Mouse (Mus musculus) megakaryocyte-erythroid progenitor cell, adult 5 weeks (primary cell): ENCODE data around the gene Rab13. TPM values are rescaled to one million over a fixed set of nuclear protein-coding genes. Genes with fewer than 3 reads are reported as not detected.

Experiments used
- polyA plus RNA-seq: library from polyadenylated mRNA; stranded (reverse); fragments of >175 nt; gene quantifications from 2 replicates; pipeline ENCODE4 v1.2.3, GENCODE M21; 2012

Gene Rab13
- polyA plus RNA-seq: 3.8 and 4.4 TPM in 2 replicates

DNA sequence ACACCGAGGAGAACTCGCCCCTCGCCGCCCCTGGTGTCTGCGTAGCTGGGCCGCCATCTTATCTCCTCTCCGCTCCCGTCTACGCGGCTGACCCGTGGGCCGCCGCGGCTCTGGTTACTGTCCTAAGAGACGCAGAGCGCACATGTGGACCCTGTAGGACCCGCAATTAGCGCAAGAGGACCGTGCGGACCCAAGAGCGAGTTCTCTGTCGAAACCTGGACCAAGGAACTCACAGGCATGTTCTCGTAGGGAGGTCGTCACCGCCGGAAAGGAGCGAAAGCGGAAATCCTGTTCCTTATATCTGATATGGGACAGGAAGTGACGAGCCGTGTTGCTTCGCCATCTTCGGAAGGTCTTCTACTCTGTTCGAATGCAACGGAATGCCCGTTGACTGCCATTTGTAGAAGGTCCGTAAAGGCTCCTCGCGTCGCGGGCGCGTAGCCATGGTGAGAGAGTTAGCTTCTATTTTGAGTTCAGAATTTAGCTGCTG lies at the start of gene Rab13, which contains the start of gene Rps27:
Gene Rab13, plus strand, starts transcription at position 319 of the 490 bp plus-strand sequence.
Gene Rps27, minus strand, starts transcription at position 275 of the 490 bp plus-strand sequence.

DNA sequence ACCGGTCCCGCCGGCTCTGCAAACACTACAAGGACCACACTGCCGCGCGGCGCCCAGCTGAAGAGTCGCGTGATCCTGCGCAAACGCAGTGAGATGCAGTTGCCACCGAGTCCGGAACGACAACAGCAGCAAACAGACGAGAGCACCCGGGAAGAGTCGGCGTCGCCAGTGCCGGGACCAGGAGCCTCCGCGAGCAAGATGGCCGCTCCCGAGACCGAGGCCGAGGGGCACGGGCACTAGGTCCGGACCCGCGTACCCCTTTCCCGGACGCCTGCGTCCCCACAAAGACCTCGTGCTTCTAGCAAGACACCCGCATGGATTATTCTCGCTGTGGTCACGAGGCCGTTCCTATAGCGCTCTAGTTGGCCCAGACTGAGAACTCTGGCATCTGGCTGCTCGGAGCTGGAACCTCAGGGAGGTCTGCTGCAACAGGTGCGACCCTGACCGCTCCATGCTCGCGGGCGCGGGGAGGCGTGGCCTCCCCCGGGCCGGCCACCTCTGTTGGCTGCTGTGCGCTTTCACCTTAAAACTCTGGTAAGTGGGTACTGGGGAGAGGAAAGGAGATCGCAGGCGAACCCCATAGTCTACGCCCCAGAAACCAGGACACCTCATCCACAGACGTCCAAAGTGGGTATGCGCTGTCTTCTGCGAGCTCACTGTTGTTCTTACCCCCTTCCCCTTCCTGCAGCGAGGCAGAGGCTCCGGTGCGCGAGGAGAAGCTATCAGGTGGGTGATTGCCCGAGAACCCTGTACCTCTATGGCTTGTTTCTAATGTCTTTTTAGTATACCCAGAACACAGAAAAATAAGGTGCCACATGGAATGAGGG lies 18.2 kb downstream of the Rab13 start, which contains the start of gene Jtb:
Gene Jtb, plus strand, starts transcription at position 91 of the 827 bp plus-strand sequence.

DNA sequence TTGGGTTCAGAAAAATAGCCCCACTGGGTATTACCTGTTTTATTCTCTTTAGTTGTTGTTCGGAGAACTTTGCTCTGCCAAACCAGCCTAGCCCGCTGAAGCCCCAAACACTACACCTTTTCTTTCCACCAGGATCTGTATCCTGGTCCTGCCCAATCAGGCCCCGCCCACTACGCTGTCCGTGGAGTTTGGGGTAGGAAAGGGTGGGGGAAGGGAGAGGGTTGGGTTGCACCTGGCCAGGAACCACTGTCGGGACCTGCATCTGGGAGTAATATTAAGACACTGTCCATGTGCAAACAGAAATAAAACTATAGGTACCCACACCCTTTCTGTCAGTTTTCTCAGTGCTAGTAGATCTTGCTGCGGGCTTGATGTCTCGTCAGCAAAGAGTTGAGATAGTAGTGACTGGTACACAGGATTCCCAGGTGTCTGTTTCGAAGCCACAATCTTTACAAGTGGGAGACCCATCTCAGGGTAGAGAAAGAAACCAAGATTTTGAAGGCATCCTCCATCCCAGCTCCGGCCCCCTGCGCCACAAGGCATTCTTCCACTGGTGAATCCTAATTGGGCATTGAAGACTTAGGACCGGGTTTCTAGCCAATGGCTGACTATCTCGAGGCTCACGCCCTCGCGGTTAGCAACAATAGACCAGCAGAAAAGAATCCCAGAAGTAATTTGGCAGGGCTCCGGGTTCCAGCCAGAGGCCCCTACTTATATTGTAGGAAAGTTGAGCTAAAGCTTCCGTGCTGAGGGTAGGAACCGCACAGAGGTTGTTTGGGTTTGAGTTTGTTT lies 29.7 kb downstream of the Rab13 start, which contains the start of gene Creb3l4:
Gene Creb3l4, minus strand, starts transcription at position 529 of the 792 bp plus-strand sequence.

DNA sequence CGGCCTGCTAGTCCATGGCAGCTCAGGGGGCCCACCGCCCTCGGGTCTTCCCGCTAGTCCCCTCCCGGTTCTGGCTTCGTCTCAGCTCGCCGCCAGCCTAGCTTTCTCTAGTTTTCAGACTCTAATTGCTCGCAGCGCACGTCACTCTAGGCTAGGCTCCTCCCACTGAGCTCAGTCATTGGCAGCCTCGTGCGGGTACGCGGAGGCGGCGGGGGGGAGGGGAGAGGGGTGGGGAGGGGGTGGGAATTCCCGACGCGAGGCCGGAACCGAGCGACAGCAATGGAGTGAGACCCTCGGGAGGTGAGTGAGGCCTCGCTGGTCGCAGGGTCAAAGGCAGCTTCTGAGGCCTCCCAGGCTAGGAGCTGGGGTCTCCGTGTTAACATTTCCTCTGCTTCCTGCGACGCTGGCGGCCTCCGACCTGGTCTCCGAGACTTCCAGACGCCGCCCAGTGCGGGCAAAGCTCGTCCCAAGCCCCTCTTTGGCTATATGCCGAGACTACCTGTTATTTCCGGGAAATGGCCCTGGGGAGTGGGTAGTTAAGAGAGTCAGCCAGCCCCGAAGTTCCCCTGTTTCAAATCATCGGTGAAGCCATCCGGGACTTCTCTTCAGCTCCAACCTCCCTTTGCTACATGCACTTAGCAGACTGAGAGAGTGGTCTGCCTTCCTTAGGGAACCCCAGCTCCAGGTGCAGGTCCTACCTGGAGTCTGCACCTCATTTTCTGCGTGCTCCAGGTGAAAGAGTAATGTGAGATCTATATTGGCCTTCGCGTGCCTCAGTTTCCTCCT lies 34.7 kb downstream of the Rab13 start, which contains the start of gene Slc39a1:
Gene Slc39a1, plus strand, starts transcription at position 213 of the 786 bp plus-strand sequence.

DNA sequence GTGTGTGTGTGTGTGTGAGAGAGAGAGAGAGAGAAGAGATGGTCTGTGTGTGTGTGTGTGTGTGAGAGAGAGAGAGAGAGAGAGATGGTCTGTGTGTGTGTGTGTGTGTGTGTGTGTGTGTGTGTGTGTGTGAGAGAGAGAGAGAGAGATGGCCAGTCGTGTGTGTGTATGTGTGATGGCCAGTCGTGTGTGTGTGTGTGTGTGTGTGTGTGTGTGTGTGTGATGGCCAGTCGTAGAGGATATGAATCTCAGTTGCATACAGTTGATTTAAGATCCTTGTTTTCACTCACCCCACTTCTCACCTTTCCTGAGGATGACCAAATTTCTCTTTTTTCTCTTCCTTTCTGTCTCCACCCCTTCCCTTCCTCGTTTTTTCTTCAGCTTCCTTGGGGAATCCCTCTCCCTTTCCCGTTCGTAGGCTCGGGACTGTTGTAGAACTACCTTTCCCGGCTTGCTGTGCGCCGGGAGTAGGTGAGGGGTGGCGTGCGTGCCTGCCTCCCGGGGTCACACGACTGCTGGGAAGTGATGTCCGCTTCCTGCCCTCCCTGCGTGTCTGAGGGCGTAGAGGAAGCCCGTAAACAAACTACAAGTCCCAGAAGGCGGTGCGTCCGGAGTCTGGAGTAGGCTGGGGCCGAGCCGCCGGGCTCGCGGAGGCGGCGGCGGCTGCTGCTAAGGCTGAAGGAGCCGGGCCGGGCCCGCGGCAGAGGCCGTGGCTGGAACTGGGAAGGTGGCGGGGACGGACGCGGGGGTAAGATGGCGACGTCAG lies 40.3 kb downstream of the Rab13 start, which contains the start of gene Crtc2:
Gene Crtc2, plus strand, starts transcription at position 511 of the 766 bp plus-strand sequence.

DNA sequence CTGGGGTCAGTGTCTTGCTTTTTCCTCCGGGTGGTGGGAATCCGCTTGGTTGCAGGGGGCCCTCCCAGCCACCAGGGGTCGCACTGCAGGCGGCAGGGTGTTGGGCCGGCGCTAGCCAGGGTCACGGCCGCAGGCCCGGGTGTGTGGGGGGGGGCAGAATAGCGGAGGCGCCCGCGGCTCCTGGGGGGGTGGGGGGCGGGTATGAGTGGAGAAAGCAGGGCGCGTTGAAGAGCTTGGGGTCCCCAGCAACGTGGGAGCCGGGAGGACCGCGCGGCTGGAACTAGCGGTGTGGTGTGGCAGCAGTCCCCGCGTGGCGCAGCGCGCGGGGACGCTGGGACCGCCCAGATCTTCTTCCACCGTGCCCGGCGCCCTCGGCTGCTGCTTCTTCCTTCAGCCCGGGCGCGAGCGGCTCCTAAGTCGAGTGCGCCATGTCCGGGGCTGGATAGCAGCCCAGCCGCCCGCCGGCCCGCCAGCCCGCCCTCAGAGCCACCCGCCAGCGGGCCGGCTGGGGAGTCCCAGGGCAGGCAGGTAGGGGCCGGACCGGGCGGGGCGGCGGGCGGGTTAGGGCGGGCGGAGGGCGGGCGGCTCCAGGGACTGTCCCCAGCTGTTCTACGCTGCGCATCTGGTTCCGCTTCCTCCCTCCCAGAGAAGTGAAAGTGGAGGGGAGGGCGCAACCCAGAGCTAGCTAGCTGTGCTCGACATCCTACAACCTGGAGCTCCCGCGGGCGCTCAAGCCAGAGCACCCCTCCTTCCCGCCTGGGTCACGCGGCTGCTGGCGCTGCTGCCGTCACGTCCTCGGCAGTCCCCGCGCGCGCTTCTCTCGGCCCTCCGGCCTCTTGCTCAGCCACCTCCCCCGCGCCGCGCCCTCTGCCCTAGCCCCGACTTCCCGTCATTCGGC lies 51.8 kb downstream of the Rab13 start, which contains the start of gene Dennd4b:
Gene Dennd4b, plus strand, starts transcription at position 152 of the 898 bp plus-strand sequence.

Other genes with a start within 250 kb of the Rab13 start
- gene Hax1, start 214.9 kb upstream of the Rab13 start, polyA plus RNA-seq: 25.8 and 34.8 TPM in 2 replicates
- gene 4933434E20Rik, start 162.1 kb upstream of the Rab13 start, polyA plus RNA-seq: 18.3 and 22.3 TPM in 2 replicates
- 125 and 126 TPM in 2 replicates for gene Ubap2l, start 161.1 kb upstream of the Rab13 start, polyA plus RNA-seq
- 366 and 435 TPM in 2 replicates for gene Tpm3, start 141.0 kb upstream of the Rab13 start, polyA plus RNA-seq
- 0.07 and 0.08 TPM in 2 replicates for gene Nup210l, start 109.6 kb upstream of the Rab13 start, polyA plus RNA-seq
- 220 and 293 TPM in 2 replicates for gene Rps27, start within 50 bp of the Rab13 start, polyA plus RNA-seq
- 116 and 122 TPM in 2 replicates for gene Jtb, start 17.9 kb downstream of the Rab13 start, polyA plus RNA-seq
- not detected in 2 replicates for gene Creb3l4, start 29.8 kb downstream of the Rab13 start, polyA plus RNA-seq
- 12.1 and 13.0 TPM in 2 replicates for gene Slc39a1, start 34.5 kb downstream of the Rab13 start, polyA plus RNA-seq
- gene Crtc2, start 40.5 kb downstream of the Rab13 start, polyA plus RNA-seq: 123 and 136 TPM in 2 replicates
- gene Dennd4b, start 51.5 kb downstream of the Rab13 start, polyA plus RNA-seq: 90.1 and 99.5 TPM in 2 replicates
- 6.1 and 6.7 TPM in 2 replicates for gene Gatad2b, start 79.5 kb downstream of the Rab13 start, polyA plus RNA-seq
- 3.5 TPM in 2 replicates for gene Slc27a3, start 176.2 kb downstream of the Rab13 start, polyA plus RNA-seq
- 24.4 and 25.8 TPM in 2 replicates for gene Ints3, start 219.9 kb downstream of the Rab13 start, polyA plus RNA-seq